Mouse (Mus musculus): ENCODE results near the gene Chrnb1.

Gene Chrnb1

DNA sequence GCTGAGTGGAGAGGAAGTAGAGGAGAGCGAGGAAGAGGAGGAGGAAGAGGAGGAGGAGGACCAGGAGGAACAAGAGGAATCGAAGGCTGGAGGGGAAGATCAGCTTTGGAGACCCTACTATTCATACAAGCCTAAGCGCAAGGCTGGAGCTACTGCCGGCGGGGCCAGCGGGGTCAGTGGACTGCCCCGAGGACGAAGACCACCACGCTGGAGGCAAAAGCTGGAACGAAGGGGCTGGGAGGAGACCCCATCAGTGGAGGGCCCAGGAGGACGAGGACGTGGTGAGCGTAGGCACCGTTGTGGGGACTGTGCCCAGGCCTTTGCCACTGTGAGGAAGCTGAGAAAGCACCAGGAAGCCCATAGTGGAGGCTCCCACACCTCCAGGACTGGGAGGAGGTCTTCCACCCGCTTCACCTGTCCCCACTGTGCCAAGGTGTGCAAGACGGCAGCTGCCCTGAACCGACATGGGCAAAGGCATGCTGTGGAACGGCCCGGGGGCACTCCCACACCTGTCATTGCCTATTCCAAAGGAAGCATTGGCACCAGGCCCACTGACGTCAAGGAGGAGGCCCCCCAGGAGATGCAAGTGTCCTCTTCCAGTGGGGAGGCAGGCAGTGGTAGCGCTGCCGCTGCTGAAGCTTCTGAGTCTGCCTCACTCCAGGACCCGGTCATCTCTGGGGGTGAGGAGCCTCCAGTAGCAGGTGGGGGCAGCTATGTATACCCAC is 17.3 kb downstream of the Chrnb1 start:
- intact Hi-C loops (cut with DNase I) = no loop called here

- intact Hi-C loops (cut with DNase I) = no loop called here
Observed at GRCm38 (mm10) chr11:69777504-69778257, 18.1 kb downstream of the Chrnb1 start.

DNA sequence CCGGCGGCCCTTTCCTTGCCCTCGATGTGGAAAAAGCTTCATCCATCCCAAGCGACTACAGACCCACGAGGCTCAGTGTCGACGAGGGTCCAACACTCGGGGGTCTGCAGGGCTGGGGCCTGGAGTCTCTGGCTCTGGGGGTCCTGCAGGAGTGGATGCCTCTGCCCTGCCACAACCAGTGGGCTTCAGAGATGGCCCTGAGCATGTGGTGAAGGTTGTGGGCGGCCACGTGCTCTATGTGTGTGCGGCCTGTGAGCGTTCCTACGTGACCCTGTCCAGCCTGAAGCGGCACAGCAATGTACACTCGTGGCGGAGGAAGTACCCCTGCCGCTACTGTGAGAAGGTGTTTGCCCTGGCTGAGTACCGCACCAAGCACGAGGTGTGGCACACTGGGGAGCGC is 19.3 kb downstream of the Chrnb1 start:
- intact Hi-C loops (cut with DNase I) = no loop called here

- intact Hi-C loops (cut with DNase I) = no loop called here
Observed at GRCm38 (mm10) chr11:69775716-69776115, 20.0 kb downstream of the Chrnb1 start.

- intact Hi-C loops (cut with DNase I) = no loop called here
Observed at GRCm38 (mm10) chr11:69774961-69775360, 20.8 kb downstream of the Chrnb1 start.

DNA sequence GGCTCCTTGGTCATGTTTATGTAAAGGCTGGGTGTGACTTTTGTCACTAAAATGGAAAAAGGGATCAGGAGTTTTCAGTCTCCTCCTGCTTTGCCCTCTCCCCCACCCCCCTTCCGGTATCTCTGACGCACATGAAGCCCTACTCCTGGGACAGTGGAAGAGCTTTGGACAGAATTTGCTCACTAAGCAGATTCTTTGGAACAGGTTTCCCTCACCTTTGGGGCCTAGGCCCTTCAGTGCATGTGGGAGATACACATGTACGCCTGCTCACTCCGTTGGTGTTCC is 28.2 kb downstream of the Chrnb1 start:
- intact Hi-C loops (cut with DNase I) = loop anchor here (5.0 kb wide), 2 partner anchors 35 to 110 kb away; partner anchors contain the start of genes Fgf11 and Tmem95

GRCm38 (mm10) chr11:69766872-69767624 is 28.7 kb downstream of the Chrnb1 start:
- intact Hi-C loops (cut with DNase I) = loop anchor here (5.0 kb wide), 2 partner anchors 35 to 110 kb away; partner anchors contain the start of genes Fgf11 and Tmem95

DNA sequence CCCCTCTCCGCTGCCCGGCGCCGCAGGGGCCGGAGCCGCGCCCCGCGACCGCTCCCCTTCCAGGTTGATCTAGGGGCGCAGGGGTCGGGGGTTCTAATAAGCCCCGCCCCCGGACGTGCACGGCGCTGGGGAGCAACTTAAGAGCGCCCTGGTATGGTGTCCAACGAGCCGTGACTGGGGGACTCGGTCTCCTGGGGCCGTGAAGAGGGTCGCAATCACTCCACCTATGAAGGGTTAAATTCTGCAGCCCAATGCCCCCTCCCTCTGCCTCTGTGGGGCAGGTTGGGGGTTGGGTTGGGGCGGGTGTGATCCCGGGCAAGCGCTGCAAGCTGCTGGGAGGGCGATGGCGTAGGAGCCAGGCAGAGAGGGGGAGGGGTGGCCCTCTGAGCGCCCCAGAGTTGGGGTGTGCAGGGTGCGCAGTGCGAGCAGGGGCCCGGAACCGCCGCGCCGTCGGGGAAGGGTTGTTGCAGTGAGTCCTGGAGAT is 29.6 kb downstream of the Chrnb1 start:
- intact Hi-C loops (cut with DNase I) = loop anchor here (5.0 kb wide), 2 partner anchors 36 to 111 kb away; partner anchors contain the start of genes Fgf11 and Tmem95

DNA sequence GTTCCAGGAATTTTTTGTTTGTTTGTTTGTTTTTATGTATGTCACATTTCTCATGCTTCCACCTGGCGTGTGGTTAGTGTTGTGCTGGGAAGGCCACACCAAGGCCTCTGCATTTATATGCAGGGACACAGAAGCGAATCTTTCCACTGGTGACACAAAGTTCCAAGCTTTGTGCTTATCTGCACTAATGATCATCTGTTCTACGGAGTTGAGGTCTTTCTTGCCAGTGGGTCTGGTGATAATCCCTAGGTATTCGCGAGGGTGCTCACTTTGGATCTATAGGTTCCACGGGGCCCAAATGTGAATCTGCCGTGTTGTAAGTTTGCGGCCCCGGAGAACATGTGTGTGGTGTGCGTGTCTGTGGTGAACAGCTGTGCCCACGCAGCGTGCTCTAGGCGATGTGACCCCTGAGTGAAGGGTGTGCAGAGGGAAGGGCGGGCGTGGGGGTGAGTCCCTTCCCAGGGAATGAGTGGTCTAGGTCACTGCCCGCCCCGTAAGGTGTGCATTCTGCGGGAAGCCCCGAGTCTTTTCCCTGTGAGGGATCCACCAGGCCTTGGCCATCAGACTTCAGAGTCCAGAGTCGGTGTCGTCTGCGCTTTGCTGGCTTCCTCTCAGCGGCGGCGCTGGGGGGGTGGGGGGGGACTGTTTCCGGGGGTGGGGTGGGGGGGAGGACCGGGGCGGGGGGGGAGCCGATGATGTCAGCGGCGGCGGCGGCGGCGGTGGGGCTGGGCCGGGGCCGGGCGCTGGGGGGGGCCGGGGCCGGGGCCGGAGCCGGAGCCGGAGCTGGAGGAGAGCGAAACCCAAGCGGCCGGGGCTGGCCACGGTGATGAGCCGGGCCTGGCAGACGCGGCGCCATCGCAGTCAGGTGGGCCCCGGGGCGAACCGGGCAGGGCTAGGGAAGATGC is 30.3 kb downstream of the Chrnb1 start, which contains the start of gene Zbtb4:
TSS of gene Zbtb4 (plus strand) at position 692 of the 905 bp plus-strand sequence.
- intact Hi-C loops (cut with DNase I) = loop anchor here (5.0 kb wide), 2 partner anchors 37 to 112 kb away; partner anchors contain the start of genes Fgf11 and Tmem95

GRCm38 (mm10) chr11:69763551-69763950 is 32.2 kb downstream of the Chrnb1 start:
- intact Hi-C loops (cut with DNase I) = no loop called here

- intact Hi-C loops (cut with DNase I) = no loop called here
Observed at GRCm38 (mm10) chr11:69761868-69762267, 33.9 kb downstream of the Chrnb1 start, which contains the start of gene Slc35g3. Gene Slc35g3 (minus strand): TSS chr11:69761968.

DNA sequence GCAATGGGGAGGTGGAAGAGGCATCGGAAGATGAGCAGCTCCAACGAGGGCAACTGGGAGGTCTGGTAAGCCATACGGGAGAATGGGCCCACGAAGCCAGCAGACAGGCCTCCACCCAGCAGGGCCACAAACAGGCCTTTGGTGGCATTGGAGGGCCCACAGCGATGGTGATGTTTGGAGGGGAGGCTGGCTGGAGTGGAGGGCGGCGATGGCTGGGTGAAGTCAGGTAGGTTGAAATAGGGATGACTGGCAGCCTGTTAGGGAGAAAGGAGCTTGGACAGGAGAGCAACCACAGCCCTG is 34.9 kb downstream of the Chrnb1 start:
- intact Hi-C loops (cut with DNase I) = no loop called here

DNA sequence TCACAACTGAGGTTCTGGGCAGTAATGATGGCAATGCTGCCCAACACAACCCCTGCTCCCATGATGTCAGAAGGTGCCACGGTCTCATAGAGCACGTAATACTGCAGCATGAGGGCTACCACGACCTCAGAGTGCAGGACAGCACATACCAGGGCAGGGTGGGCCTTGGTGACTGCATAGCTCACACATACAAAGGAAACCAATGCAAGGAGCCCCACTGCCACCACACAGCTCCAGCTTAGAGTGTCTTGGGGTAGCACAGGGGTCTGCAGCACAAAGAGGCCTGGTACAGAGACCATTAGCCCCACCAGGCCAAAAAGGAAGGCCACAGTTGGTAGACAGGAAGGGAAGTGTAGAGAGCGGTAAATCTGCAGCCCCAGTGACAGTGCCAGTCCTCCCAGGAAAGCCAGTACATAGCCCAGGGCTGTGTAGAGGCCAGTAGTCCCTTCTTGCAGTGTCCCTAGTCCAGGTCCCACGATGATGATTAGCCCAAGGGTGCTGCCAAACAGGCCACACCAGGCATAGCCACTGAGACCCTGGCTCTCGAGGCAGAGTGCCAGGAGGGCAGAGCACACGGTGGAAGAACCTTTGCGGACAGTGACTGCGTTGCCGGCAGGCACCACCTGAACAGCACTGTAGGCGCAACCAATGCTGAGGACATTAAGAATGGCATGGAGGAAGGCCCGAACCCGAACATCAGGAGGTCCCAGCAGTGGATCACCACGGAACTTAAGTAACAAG is 35.4 kb downstream of the Chrnb1 start:
- intact Hi-C loops (cut with DNase I) = no loop called here

DNA sequence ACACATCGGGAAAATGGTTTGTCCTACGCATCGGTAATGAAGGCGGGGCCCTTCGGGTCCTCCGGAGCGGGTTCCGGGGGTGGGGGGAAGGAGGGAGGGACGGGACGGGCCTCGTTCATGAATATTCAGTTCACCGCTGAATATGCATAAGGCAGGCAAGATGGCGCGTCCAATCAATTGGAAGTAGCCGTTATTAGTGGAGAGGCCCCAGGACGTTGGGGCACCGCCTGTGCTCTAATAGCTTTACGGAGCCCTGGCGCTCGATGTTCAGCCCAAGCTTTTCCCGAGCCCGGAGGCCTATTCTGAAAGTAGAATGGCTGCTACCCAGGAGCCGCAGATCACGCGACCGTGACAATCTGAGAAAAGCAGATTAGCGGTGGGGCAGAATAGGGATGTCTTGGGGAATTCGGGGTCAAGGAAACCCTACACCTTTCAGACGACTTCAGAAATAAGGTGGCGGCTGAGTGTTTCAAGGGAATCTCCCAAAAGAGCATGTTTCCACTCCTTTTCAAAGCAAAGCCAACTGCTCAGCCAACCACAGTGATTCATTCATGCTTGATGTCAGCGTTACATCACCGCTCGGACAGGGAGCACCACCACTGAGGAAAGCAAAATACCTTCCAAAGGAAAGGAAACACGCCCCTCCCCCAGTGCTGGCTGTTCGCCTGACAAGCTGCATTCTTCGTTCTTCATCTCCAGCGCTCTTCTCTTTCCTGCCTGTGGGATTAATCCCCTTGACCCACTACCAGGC is 36.6 kb downstream of the Chrnb1 start:
- intact Hi-C loops (cut with DNase I) = no loop called here

GRCm38 (mm10) chr11:69758478-69758970 is 37.2 kb downstream of the Chrnb1 start, which contains the start of gene Polr2a:
Gene Polr2a (minus strand): TSS chr11:69758637.
- intact Hi-C loops (cut with DNase I) = no loop called here

GRCm38 (mm10) chr11:69758090-69758456 is 37.7 kb downstream of the Chrnb1 start:
- intact Hi-C loops (cut with DNase I) = no loop called here

DNA sequence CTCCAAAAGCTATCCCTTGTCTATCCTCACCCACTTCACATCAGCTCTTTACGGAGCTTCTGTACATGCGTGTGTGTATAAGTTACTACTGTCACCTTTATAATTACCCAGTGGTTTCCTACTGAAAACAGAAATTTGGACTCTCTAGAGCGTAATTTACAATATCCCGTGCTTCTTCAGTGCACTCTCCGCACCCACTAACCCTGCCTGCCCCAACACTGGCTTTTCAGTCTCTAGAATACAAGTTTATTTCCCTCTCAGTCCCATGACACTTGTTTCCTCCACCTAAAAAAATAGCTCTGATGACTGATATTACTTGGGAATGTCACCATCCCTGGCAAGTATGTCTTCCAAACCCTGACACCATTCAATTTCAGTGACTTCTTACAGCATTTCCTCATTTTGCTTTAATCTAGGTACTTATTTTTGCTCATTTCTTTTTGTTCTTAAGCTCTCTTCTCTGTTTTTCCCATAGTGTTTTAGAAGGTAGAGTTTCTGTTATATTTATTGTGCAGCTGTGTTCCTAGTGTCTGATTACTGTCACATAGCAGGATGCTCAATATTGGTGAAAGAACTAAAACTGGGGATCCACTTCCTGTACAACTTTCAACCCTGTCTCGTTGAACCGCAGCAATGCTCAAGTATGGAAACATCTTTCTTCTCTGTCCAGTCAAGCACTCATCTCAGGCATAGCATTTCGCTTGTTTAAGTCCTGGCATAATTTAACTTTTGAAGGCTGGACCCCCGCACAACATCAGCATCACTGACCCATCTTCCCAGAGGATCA is 38.2 kb downstream of the Chrnb1 start:
- intact Hi-C loops (cut with DNase I) = no loop called here

GRCm38 (mm10) chr11:69754701-69755100 is 41.0 kb downstream of the Chrnb1 start:
- intact Hi-C loops (cut with DNase I) = loop anchor here (5.0 kb wide), 1 partner anchor 72 kb away; the partner anchor contains the start of gene Senp3

All from adrenal gland (tissue).